Mouse (Mus musculus) 3T3-L1 (cell line): ENCODE measurements at regions not wholly inside any gene's neighbourhood (a gene's known extent, or its start where the extent isn't known, plus 50 kb on each side); places are given as distances from the start of the nearest gene placed in this dataset.

Experiments used
- DNase-seq: peaks from one replicate; pipeline ENCODE4 v3.0.0-alpha.2; 2015; ENCODE audit warnings: low read depth, low spot score

GRCm38 (mm10) chr11:91862138-91862537 is 284.8 kb upstream of the Kif2b start:
- no peak for DNase-seq

- peak; percentile 77 for DNase-seq
Observed at GRCm38 (mm10) chr11:91856473-91856872, 279.1 kb upstream of the Kif2b start.

GRCm38 (mm10) chr11:91831113-91831512 is 253.8 kb upstream of the Kif2b start:
- DNase-seq: no peak

GRCm38 (mm10) chr11:91820826-91821225 is 243.5 kb upstream of the Kif2b start:
- no peak for DNase-seq
